Mouse (Mus musculus) kidney, adult 2 months (tissue): ENCODE results near the gene Serp1.

Source experiments
- CTCF ChIP-seq: fragments of 200-500 bp; conservative IDR thresholded peaks from 2 replicates; pipeline ENCODE4 v1.5.1; 2011; ENCODE audit warnings: low read depth, mild to moderate bottlenecking, control low read depth, low read length, moderate library complexity, mixed read lengths; ENCODE audit not compliant: insufficient read depth, insufficient read length
- POLR2A ChIP-seq: fragments of 200-500 bp; IDR thresholded peaks from one replicate; pipeline ENCODE4 v1.6.1; 2011; ENCODE audit warnings: low read depth, low read length, control low read depth

DNA sequence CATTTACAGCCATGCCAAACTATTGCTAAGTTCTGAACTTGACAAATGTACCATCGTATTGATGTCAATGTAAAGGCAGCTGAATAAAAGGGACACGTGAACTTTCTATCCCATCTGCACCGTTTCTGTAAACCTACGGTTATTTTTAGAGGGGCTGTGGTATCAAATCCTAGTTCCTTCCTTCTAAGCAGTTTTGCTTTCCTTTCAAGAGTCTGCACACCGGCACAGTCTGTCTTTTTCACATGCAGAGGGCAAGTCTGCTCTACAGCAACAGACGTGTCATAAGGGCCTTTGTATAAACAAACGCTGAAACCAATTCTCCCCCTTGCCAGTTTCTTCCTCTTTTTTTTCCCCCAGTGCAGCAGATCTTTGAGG is 9.1 kb downstream of the Serp1 start:
- TF ChIP-seq POLR2A, result no peak
- TF ChIP-seq CTCF, result no peak
